Mouse (Mus musculus) embryonic facial prominence, embryonic 10.5 days (tissue): ENCODE results near the gene Cfl2. TPM values are rescaled to one million over a fixed set of nuclear protein-coding genes. Genes with fewer than 3 reads are reported as not detected.

ENCODE experiments used
- DNase-seq: peaks from one replicate; pipeline ENCODE4 v3.0.0-alpha.2; 2017; ENCODE audit warnings: low spot score
- H3K27ac ChIP-seq: fragments of 300-500 bp; sonication (generic); replicated peaks from 2 replicates; pipeline ENCODE4 v1.5.1; 2016; ENCODE audit warnings: mild to moderate bottlenecking
- H3K27me3 ChIP-seq: fragments of 300-500 bp; sonication (generic); replicated peaks from 2 replicates; pipeline ENCODE4 v1.6.1; 2016; ENCODE audit warnings: low read depth, mild to moderate bottlenecking; ENCODE audit not compliant: poor library complexity, severe bottlenecking
- H3K36me3 ChIP-seq: fragments of 300-500 bp; sonication (generic); replicated peaks from 2 replicates; pipeline ENCODE4 v1.6.1; 2016; ENCODE audit warnings: mild to moderate bottlenecking, moderate library complexity
- H3K4me1 ChIP-seq: fragments of 300-500 bp; sonication (generic); 2 replicates; pipeline ENCODE4 v1.6.1; 2016
- H3K4me3 ChIP-seq: fragments of 300-500 bp; sonication (generic); 2 replicates; pipeline ENCODE4 v1.5.1; 2016; ENCODE audit warnings: mild to moderate bottlenecking, moderate library complexity
- H3K9me3 ChIP-seq: fragments of 300-500 bp; sonication (generic); 2 replicates; pipeline ENCODE4 v1.6.1; 2016; ENCODE audit warnings: mild to moderate bottlenecking
- WGBS: fragments of 180-500 bp; shearing (Covaris S2); methylation state at CpG from one replicate; pipeline ENCODE4 v1.1.7; 2016; 5-methylcytosine and 5-hydroxymethylcytosine counted together
- polyA plus RNA-seq: library from polyadenylated mRNA; unstranded; fragments of >200 nt; fragmentation: Nextera tagmentation; extraction: Ambion mirVana; gene quantifications from 2 replicates; pipeline ENCODE4 v1.2.1, GENCODE M21; 2016

Gene Cfl2
- polyA plus RNA-seq, 1 experiment from 2014 or later: 165 TPM

DNA sequence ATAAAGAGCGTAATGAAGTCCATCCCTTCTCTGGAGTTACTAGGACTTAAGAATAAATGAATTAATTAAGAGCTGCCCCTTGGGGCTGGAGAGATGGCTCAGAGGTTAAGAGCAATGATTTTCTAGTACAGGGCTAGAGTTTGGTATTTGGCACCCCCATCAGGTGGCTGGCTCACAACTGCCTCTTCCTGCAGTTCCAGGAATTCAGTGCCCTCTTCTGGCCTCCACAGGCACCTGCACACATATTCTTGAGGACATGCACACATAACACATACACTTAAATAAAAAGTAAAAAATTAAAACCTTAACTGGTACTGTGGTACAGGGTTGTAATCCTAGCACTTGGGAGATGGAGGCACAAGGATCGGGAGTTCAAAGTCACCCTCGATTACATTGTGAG lies 37.5 kb downstream of the Cfl2 start:
- no peak for DNase-seq
- H3K4me1 ChIP-seq: no peaks in the 10 kb centered on the region
- H3K9me3 ChIP-seq: no peaks in the 10 kb centered on the region
- 91% methylated on average over 3 of the region's 3 CpGs for whole genome bisulfite sequencing
- H3K36me3 ChIP-seq: no peaks in the 10 kb centered on the region
- H3K27ac ChIP-seq: no peak overlapping the region
- no peaks in the 10 kb centered on the region; the same call in 1 of the 2 replicates for H3K27me3 ChIP-seq
- no peak overlapping the region for H3K4me3 ChIP-seq

DNA sequence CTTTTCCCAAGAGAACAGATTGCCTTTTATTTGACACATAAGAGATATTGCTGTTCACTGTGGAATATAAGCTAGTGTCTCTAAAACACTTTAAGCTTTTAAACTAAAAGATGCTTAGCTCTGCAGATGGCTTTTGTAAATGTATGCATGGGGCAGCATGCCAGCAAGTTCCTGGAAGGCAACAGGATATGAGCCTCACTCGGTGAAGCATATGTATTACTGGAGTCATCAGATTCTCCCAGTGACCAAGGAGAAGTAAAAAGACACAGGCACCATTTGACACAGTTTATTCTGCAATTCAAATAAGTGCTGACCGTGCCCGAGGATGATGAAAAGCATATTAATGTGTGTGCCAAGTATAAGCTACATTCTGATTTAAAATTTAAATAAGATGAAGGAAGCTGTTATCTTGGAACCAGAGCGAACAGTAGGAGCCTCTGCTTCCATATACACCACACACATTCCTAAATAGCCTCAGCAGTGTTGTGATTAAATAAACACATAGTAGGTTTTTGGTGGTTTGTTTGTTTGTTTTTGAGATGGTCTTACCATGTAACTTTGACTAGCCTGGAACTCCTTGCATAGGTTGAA lies 39.7 kb downstream of the Cfl2 start:
- Histone ChIP-seq H3K4me1 (no peaks in the 10 kb centered on the region), H3K4me3 (no peak overlapping the region), H3K27ac (no peak overlapping the region), H3K27me3 (no peaks in the 10 kb centered on the region; the same call in 1 of the 2 replicates), H3K36me3 (no peaks in the 10 kb centered on the region), H3K9me3 (no peaks in the 10 kb centered on the region)
- no peak for DNase-seq
- WGBS: 82% methylated on average over 4 of the region's 4 CpGs

DNA sequence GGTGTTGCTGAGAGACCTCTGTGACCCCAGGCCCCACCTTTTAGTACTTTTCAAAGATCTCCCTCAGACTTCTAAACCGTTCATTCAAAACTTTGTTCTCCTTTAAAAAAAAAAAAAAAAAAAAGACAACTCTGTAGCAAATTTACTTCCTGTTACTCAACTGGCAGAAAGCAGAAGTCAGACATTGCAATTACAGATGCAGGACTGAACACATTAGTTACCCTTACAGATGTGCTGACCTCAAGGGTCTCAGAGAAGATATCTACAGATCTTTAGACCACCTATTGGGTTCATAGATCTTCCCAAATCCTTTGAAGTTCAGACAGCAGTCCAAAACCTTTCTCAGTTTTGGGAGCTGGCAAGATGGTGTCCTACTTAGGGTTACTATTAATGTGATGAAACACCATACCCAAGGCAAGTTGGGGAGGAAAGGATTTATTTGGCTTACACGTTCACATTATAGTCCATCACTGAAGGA lies 42.0 kb downstream of the Cfl2 start:
- H3K4me3 ChIP-seq: no peak overlapping the region
- no peak for DNase-seq
- H3K4me1 ChIP-seq: no peaks in the 10 kb centered on the region
- no peaks in the 10 kb centered on the region for H3K36me3 ChIP-seq
- no peaks in the 10 kb centered on the region for H3K27me3 ChIP-seq
- H3K9me3 ChIP-seq: no peaks in the 10 kb centered on the region
- no peak overlapping the region for H3K27ac ChIP-seq
- WGBS: 50% methylated on average over 2 of the region's 2 CpGs

DNA sequence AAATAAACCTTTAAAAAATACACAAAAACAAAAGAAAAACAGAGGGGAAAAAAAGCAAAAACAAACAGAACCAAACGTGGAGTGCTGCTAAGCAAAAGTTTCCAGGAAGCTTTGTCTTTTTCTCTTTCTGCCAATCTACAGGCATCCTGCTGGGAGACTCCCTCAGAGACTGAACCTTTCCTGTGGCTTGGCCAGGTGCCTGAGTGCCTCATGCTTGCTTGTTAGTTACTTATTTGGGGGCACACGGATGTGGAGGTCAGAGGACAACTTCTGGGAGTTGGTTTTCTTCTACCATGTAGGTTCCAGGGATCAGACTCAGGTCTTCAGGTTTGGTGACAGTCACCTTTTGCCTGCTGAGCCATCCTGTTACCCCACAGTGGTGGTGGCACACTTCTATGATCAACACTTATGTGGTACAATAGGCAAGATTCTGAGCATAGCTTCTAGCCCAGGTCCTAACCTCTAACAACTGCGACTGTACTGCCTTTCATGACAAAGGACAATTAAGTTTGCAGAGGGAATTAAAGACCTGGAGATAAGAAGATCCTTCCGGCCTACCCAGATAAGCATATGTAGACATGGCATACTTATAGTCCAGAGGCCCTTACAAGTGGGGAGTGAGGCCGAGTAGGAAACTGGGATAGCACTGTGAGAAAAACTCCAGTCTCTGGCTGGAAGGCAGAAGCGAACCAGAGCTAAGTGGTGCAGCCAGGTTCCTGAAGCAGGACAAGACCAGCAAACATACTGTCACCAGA lies 43.3 kb downstream of the Cfl2 start:
- 70% methylated on average over 6 of the region's 6 CpGs for WGBS

DNA sequence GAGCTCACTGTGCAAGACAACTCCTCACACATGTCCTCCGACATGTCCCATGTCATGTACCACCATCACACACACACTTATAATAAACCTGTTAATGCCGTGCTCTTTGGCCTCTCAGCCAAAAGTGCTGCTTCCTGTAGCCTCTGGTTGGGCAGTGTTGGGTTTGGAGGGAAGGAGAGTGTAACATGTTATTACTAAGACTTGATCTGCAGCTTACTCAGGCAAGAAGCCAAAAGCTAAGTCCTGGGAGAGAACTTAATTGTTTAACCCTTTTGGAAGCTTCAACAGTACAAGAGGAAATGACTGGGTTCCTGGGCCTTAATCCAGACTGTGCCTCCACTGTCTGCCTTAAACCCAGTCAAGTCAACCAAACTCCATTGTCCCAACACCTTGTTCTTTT lies 52.5 kb downstream of the Cfl2 start:
- no peaks in the 10 kb centered on the region for H3K36me3 ChIP-seq
- no peaks in the 10 kb centered on the region for H3K9me3 ChIP-seq
- no peak for DNase-seq
- H3K27ac ChIP-seq: no peak overlapping the region
- no peaks in the 10 kb centered on the region for H3K27me3 ChIP-seq
- peaks cover 6% of the 10 kb centered on the region; the same call in 1 of the 2 replicates for H3K4me1 ChIP-seq
- no peak overlapping the region for H3K4me3 ChIP-seq
- WGBS: 93% methylated on average over 2 of the region's 2 CpGs

More for the DNA sequence above, 43.3 kb downstream of the Cfl2 start:
- H3K4me3 ChIP-seq: no peak overlapping the region
- no peaks in the 10 kb centered on the region for H3K36me3 ChIP-seq
- no peak for DNase-seq
- no peaks in the 10 kb centered on the region for H3K9me3 ChIP-seq
- no peak overlapping the region for H3K27ac ChIP-seq
- H3K4me1 ChIP-seq: no peaks in the 10 kb centered on the region
- H3K27me3 ChIP-seq: no peaks in the 10 kb centered on the region

Other genes starting within 250 kb of the Cfl2 start
- 148 and 155 TPM in 2 replicates for gene Sptssa, start 206.3 kb downstream of the Cfl2 start, polyA plus RNA-seq
- gene Eapp, start 167.0 kb downstream of the Cfl2 start, polyA plus RNA-seq: 64.4 and 72.8 TPM in 2 replicates
- gene Snx6, start 67.2 kb downstream of the Cfl2 start, polyA plus RNA-seq: 194 and 195 TPM in 2 replicates
- not detected in 2 replicates for gene Gm20403, start 123.7 kb upstream of the Cfl2 start, polyA plus RNA-seq
- gene Baz1a, start 151.5 kb upstream of the Cfl2 start, polyA plus RNA-seq: 34.5 and 38.0 TPM in 2 replicates
- gene 2700097O09Rik, start 217.2 kb upstream of the Cfl2 start, polyA plus RNA-seq: 45.6 and 49.1 TPM in 2 replicates
- 144 and 156 TPM in 2 replicates for gene Srp54a, start 217.4 kb upstream of the Cfl2 start, polyA plus RNA-seq